ENCODE assay signal across 19 mouse cellular contexts in genomic region chr19:26504027-26504426, GRCm38 (mm10).
DNase-seq lines count a peak whose midpoint lies in the region; ATAC-seq lines count a peak whose summit lies in the region.
"Had no signal": no experiment of that assay in that cellular context is flagged by ENCODE, and none has a peak within 500 bp of the region (broad histone marks: within the 10 kb centered on the region; RNA-seq: fewer than 3 reads in every experiment).

No protein-coding gene starts in this region.

- no peak overlapping the region for H3K4me3 ChIP-seq in midbrain, embryonic 10.5 days
- H3K4me3 ChIP-seq: embryonic facial prominence, embryonic 12.5 days; forebrain, embryonic 15.5 days; heart, embryonic 13.5 days; hindbrain, embryonic 12.5 days had no signal

- ATAC-seq in megakaryocyte, adult 5-6 weeks (ENCODE audit: poor library complexity, severe bottlenecking): peak; percentile 83
- ATAC-seq: activated CD4-positive, CD25-positive, alpha-beta regulatory T cell, adult 4 months; forebrain, embryonic 15.5 days; hindbrain, embryonic 16.5 days; inflammation-experienced regulatory T-cells, adult 6 months; Patski had no signal

- 92% methylated on average over 2 of the region's 2 CpGs for WGBS in midbrain, embryonic 10.5 days

- H3K9me3 ChIP-seq in midbrain, embryonic 10.5 days (replicated peaks): 0 out of 2 replicates have a peak, but pooled peaks cover 4% of the 10 kb centered on the region
- H3K9me3 ChIP-seq: embryonic facial prominence, embryonic 12.5 days; forebrain, embryonic 15.5 days; hindbrain, embryonic 12.5 days had no signal

- no peak overlapping the region for H3K27ac ChIP-seq in midbrain, embryonic 10.5 days (replicated peaks)
- H3K27ac ChIP-seq: embryonic facial prominence, embryonic 12.5 days; forebrain, embryonic 15.5 days; heart, embryonic 13.5 days; hindbrain, embryonic 12.5 days had no signal

- no peaks in the 10 kb centered on the region; the same call in 1 of the 2 replicates for H3K27me3 ChIP-seq in splenic B cell, adult 2 months (ENCODE audit: control insufficient read depth, insufficient read depth, low read length, poor library complexity, severe bottlenecking)
- H3K27me3 ChIP-seq in midbrain, embryonic 10.5 days (ENCODE audit: low read depth, poor library complexity, severe bottlenecking): no peaks in the 10 kb centered on the region
- H3K27me3 ChIP-seq: embryonic facial prominence, embryonic 12.5 days; forebrain, embryonic 15.5 days; heart, embryonic 13.5 days; hindbrain, embryonic 12.5 days had no signal

- no peaks in the 10 kb centered on the region for H3K4me1 ChIP-seq in midbrain, embryonic 10.5 days
- H3K4me1 ChIP-seq: heart, embryonic 13.5 days had no signal

- DNase-seq in 416B (ENCODE audit: low read depth): peak; percentile 1
- peak; percentile 60 for DNase-seq in A20 (ENCODE audit: low read depth, low spot score)
- DNase-seq in splenic B cell, adult 2 months (ENCODE audit: low read depth, low spot score): peak; percentile 34
- DNase-seq in left cerebral cortex, adult 9 months (ENCODE audit: low spot score in 2 of 2): no peak
- no peak for DNase-seq in midbrain, embryonic 10.5 days (ENCODE audit: low spot score)
- DNase-seq: adrenal gland, postnatal 25 days; cerebellum, adult 18-20 months; cerebellum, postnatal 14 days; gastrocnemius, postnatal 36 days; heart, postnatal 4 days had no signal

- H3K36me3 ChIP-seq in splenic B cell, adult 2 months (ENCODE audit: control insufficient read depth, insufficient read depth, low read length, poor library complexity, severe bottlenecking): no peaks in the 10 kb centered on the region
- no peaks in the 10 kb centered on the region for H3K36me3 ChIP-seq in midbrain, embryonic 10.5 days
- H3K36me3 ChIP-seq: embryonic facial prominence, embryonic 12.5 days; forebrain, embryonic 15.5 days; heart, embryonic 13.5 days; hindbrain, embryonic 12.5 days had no signal

Comparison
In these comparisons a context has a peak if more than half of its experiments do, and no peak if none do; other contexts are left out.
1. DNase-seq: peak in 416B (single experiment), A20 (single experiment) and splenic B cell, adult 2 months (single experiment); none in left cerebral cortex, adult 9 months (0 of 2) and midbrain, embryonic 10.5 days (single experiment).